Mouse (Mus musculus) layer of hippocampus, adult 18-20 months (tissue): ENCODE data around the gene Tiam1. TPM values are rescaled to one million over a fixed set of nuclear protein-coding genes. Genes with fewer than 3 reads are reported as not detected.

ENCODE experiments used
- DNase-seq, 2 experiments: peaks; one replicate each; pipeline ENCODE4 v3.0.0; 2022; ENCODE audit warnings: low spot score in 2 of 2
- long read RNA-seq: library from polyadenylated mRNA; stranded (forward); transcript quantifications from one replicate; pipeline ENCODE4 v2.0.0, GENCODE M21; 2021
- total RNA-seq, 2 experiments: library from RNA; stranded (reverse); gene quantifications; 2 replicates each; pipeline ENCODE4 v1.2.3; 2021

Gene Tiam1
- 100 to 1,000 TPM; 109 to 111 TPM for total RNA-seq
- long read RNA-seq, full-length matches to known transcripts = 9 of 45 reads
- long read RNA-seq, partial matches to known transcripts = 17 of 45 reads
- long read RNA-seq, other reads (novel, unspliced or antisense) = 19 of 45 reads

GRCm38 (mm10) chr16:90143760-90144516, at the start of gene Tiam1:
Gene Tiam1 (minus strand): TSS chr16:90143769.
- DNase-seq = peak; percentile 96 to 98

- no peak for DNase-seq
Measured at GRCm38 (mm10) chr16:90191289-90191688, 47.7 kb upstream of the Tiam1 start.

GRCm38 (mm10) chr16:90187453-90187852, 43.9 kb upstream of the Tiam1 start:
- no peak for DNase-seq

GRCm38 (mm10) chr16:90185928-90186588, 42.5 kb upstream of the Tiam1 start:
- DNase-seq = peak; percentile 74 to 91

GRCm38 (mm10) chr16:90184135-90184534, 40.6 kb upstream of the Tiam1 start:
- DNase-seq = no peak

- DNase-seq = no peak
Measured at GRCm38 (mm10) chr16:90181673-90182072, 38.1 kb upstream of the Tiam1 start.

GRCm38 (mm10) chr16:90180975-90181374, 37.4 kb upstream of the Tiam1 start:
- DNase-seq = no peak

- DNase-seq = no peak
Measured at GRCm38 (mm10) chr16:90179892-90180291, 36.3 kb upstream of the Tiam1 start.

- DNase-seq = no peak
Measured at GRCm38 (mm10) chr16:90178404-90178803, 34.8 kb upstream of the Tiam1 start.

GRCm38 (mm10) chr16:90177425-90177824, 33.9 kb upstream of the Tiam1 start:
- no peak for DNase-seq

GRCm38 (mm10) chr16:90176472-90176871, 32.9 kb upstream of the Tiam1 start:
- DNase-seq = peak; percentile 59 to 70

GRCm38 (mm10) chr16:90171416-90171815, 27.8 kb upstream of the Tiam1 start:
- no peak for DNase-seq

GRCm38 (mm10) chr16:90170676-90171075, 27.1 kb upstream of the Tiam1 start:
- no peak for DNase-seq

GRCm38 (mm10) chr16:90169863-90170630, 26.5 kb upstream of the Tiam1 start:
- DNase-seq = peak in 1 of 2 experiments; percentile 62

- DNase-seq = peak; percentile 40 to 88
Measured at GRCm38 (mm10) chr16:90167646-90168045, 24.1 kb upstream of the Tiam1 start.

- DNase-seq = no peak
Measured at GRCm38 (mm10) chr16:90165435-90165834, 21.9 kb upstream of the Tiam1 start.

GRCm38 (mm10) chr16:90164942-90165341, 21.4 kb upstream of the Tiam1 start:
- DNase-seq = peak in 1 of 2 experiments; percentile 48

GRCm38 (mm10) chr16:90155080-90155479, 11.5 kb upstream of the Tiam1 start:
- no peak for DNase-seq

- DNase-seq = no peak
Measured at GRCm38 (mm10) chr16:90150820-90151219, 7.3 kb upstream of the Tiam1 start.

GRCm38 (mm10) chr16:90150126-90150525, 6.6 kb upstream of the Tiam1 start:
- no peak for DNase-seq

- no peak for DNase-seq
Measured at GRCm38 (mm10) chr16:90149335-90149734, 5.8 kb upstream of the Tiam1 start.

GRCm38 (mm10) chr16:90145244-90145643, 1.7 kb upstream of the Tiam1 start:
- no peak for DNase-seq
